Mouse (Mus musculus) testis, adult 2 months (tissue): ENCODE data around the gene Pla2g4e.

Source experiments
- CTCF ChIP-seq: fragments of 200-500 bp; IDR thresholded peaks from 2 replicates; pipeline ENCODE4 v1.5.1; 2012; ENCODE audit warnings: low read depth, mild to moderate bottlenecking, inconsistent platforms, low read length, moderate library complexity; ENCODE audit not compliant: control insufficient read depth, insufficient read depth, insufficient replicate concordance
- POLR2A ChIP-seq: fragments of 200-500 bp; IDR thresholded peaks from 2 replicates; pipeline ENCODE4 v1.6.1; 2012; ENCODE audit warnings: low read depth, mild to moderate bottlenecking, inconsistent platforms, low read length, moderate library complexity; ENCODE audit not compliant: control insufficient read depth

DNA sequence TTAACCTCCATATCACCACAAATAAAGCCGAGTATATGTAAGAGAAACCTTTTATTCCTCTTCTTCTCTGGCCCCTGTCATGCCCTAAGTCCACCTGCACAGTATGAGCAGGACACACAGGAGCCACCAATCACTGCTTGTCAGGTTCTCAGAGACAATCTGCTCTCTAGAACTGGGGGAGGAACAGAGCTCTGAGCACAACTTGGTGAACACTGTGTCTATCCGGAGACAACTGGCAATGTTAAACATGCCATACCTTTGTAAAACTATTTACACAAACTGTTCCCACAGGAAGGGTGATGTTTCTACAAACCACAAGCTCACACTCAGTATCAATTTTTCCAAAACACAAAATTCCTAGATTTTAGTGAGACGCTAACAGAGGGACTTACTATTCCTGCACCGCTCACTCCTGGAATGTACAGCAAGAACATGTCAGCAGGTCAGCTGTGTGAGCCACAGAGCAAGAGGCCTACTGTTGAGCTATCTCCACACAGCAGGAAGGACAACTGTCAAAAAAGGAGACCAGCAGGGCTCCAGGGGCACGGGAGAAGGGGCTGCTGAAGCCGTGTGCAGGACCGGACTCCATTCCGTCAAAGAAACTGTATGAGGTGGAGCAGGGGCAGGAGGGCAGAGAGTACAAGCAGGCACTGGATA lies 115.8 kb downstream of the Pla2g4e start:
- TF ChIP-seq CTCF (no peak), POLR2A (no peak)
